Mouse (Mus musculus): ENCODE results near the gene Hormad2.

GRCm38 (mm10) chr11:4388018-4388417 is 52.9 kb downstream of the Hormad2 start:
- TF ChIP-seq CTCF (IDR thresholded peaks at IDR 0.05; ENCODE audit: control insufficient read depth, insufficient read depth, low read length): no peak
- TF ChIP-seq POLR2A (IDR thresholded peaks at IDR 0.05; ENCODE audit: borderline replicate concordance, control insufficient read depth, low read depth, low read length): no peak
